Mouse (Mus musculus) ES-Bruce4 (cell line): ENCODE measurements at regions not wholly inside any gene's neighbourhood (a gene's known extent, or its start where the extent isn't known, plus 50 kb on each side); places are given as distances from the start of the nearest gene placed in this dataset.

ENCODE experiments used
- CTCF ChIP-seq: IDR thresholded peaks from one replicate; pipeline ENCODE4 v1.8.1; 2011; ENCODE audit warnings: low read depth, low read length
- EP300 ChIP-seq: IDR thresholded peaks from 2 replicates; pipeline ENCODE4 v1.6.1; 2011; ENCODE audit warnings: low read depth, low read length; ENCODE audit not compliant: insufficient read depth

DNA sequence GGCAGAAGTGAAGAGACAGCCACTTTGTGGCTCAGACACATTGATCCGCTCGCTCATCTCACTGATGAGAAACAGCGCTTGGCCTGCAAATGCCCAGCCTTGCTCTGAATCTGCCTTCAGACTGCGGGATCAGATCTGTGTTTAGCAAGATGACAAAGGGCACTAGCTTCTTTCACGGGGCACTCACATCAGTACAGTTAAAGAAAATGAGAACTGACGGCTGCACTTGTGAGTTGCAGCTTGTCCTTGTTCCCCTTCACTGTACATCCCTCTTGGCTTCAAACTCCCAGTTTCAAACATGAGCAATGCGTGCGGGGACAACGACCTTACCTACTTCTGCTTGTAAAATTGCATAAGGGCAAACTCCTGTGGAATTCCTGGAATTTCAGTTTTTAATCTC is 1135.8 kb downstream of the Pcdh9 start:
- no peak for TF ChIP-seq EP300
- TF ChIP-seq CTCF = no peak
